8 mouse cellular contexts compared by ENCODE assay signal in genomic region chr13:97240965-97241786, GRCm38 (mm10). TPM values are rescaled to one million over a fixed set of nuclear protein-coding genes. Genes with fewer than 3 reads are reported as not detected.
DNase-seq lines count a peak whose midpoint lies in the region; ATAC-seq lines count a peak whose summit lies in the region.

Enc1 (plus strand) TSS chr13:97241105.

- peak; percentile 82 for DNase-seq in WW6 (ENCODE audit: low read depth, low spot score)
- peak; percentile 64 to 76 for DNase-seq in cerebellum, postnatal 25 days
- peak; percentile 89 to 92 for DNase-seq in frontal cortex, postnatal 36 days (ENCODE audit: low spot score in 2 of 2)
- peak; percentile 91 for DNase-seq in hindbrain, embryonic 14.5 days (ENCODE audit: low spot score)
- peak; percentile 90 for DNase-seq in layer of hippocampus, postnatal 36 days
- DNase-seq in lung, postnatal 36 days, result peak; percentile 93
- peak; percentile 86 for DNase-seq in retina, postnatal 7 days (ENCODE audit: low read depth, low spot score)
- peak; percentile 74 to 83 for DNase-seq in urinary bladder, adult 18-20 months (ENCODE audit: low spot score in 2 of 2)

- H3K27ac ChIP-seq in hindbrain, embryonic 14.5 days, result peak within 1 kb of the TSS; percentile 93

- under 1% methylated on average over 81 of the region's 89 CpGs for WGBS in hindbrain, embryonic 14.5 days

- no peaks in the 10 kb centered on the region for H3K27me3 ChIP-seq in hindbrain, embryonic 14.5 days (ENCODE audit: control insufficient read depth, insufficient read depth, low read length)

- ATAC-seq in hindbrain, embryonic 14.5 days (ENCODE audit: low FRiP score), result peak; percentile 90

- peaks cover 43% of the 10 kb centered on the region for H3K4me1 ChIP-seq in hindbrain, embryonic 14.5 days (replicated peaks; ENCODE audit: control insufficient read depth, insufficient read depth, low read length)

- H3K36me3 ChIP-seq in hindbrain, embryonic 14.5 days (replicated peaks; ENCODE audit: control insufficient read depth, insufficient read depth), result peaks cover 12% of the 10 kb centered on the region

- H3K9me3 ChIP-seq in hindbrain, embryonic 14.5 days (ENCODE audit: control insufficient read depth, low read length), result no peaks in the 10 kb centered on the region

- H3K4me2 ChIP-seq in hindbrain, embryonic 14.5 days (replicated peaks), result peak within 1 kb of the TSS; percentile 82

- peak within 1 kb of the TSS; percentile 94 for H3K9ac ChIP-seq in hindbrain, embryonic 14.5 days

- peak within 1 kb of the TSS; percentile 89 for H3K4me3 ChIP-seq in hindbrain, embryonic 14.5 days (replicated peaks; ENCODE audit: low read length)

RNA-seq across cellular contexts. Expression of gene Enc1, which starts in this region (rescaled TPM):
- polyA plus RNA-seq in hindbrain, embryonic 14.5 days (2014; fragmentation: Nextera tagmentation; extraction: Ambion mirVana), result 80.5 and 82.4 TPM in 2 replicates
- 100 to 1,000 TPM; 689 to 742 TPM for total RNA-seq in layer of hippocampus, postnatal 36 days (2021)

Comparison
In these comparisons a context has a peak if more than half of its experiments do, and no peak if none do; other contexts are left out.
1. Peak in every context shown above with its lines: DNase-seq, ATAC-seq, H3K4me3 ChIP-seq and H3K27ac ChIP-seq.